Mouse (Mus musculus) stomach, embryonic 15.5 days (tissue): ENCODE data around the gene Rdh12. TPM values are rescaled to one million over a fixed set of nuclear protein-coding genes. Genes with fewer than 3 reads are reported as not detected.
"Not testable (repeated sequence)": the region's sequence is repeated elsewhere in the genome, so short reads cannot be mapped to it uniquely, and the experiment has no call there.

Experiments
- ATAC-seq: fragments of 200-750 bp; cut with Nextera tagmentation; 2 replicates; pipeline ENCODE4 v1.8.0; 2017; ENCODE audit warnings: low read depth, moderate number of reproducible peaks, moderate TSS enrichment; ENCODE audit not compliant: insufficient read depth, low FRiP score
- H3K27ac ChIP-seq: fragments of 300-500 bp; sonication (generic); 2 replicates; pipeline ENCODE4 v1.5.1; 2015; ENCODE audit warnings: mild to moderate bottlenecking, inconsistent platforms
- H3K27me3 ChIP-seq: fragments of 300-500 bp; sonication (generic); replicated peaks from 2 replicates; pipeline ENCODE4 v1.6.1; 2015; ENCODE audit warnings: inconsistent platforms
- H3K36me3 ChIP-seq: fragments of 300-500 bp; sonication (generic); 2 replicates; pipeline ENCODE4 v1.6.1; 2015; ENCODE audit warnings: inconsistent platforms
- H3K4me1 ChIP-seq: fragments of 300-500 bp; sonication (generic); 2 replicates; pipeline ENCODE4 v1.6.1; 2015; ENCODE audit warnings: inconsistent platforms
- H3K4me2 ChIP-seq: fragments of 300-500 bp; sonication (generic); 2 replicates; pipeline ENCODE4 v1.6.1; 2015; ENCODE audit warnings: mild to moderate bottlenecking, inconsistent platforms
- H3K4me3 ChIP-seq: fragments of 300-500 bp; sonication (generic); replicated peaks from 2 replicates; pipeline ENCODE4 v1.5.1; 2015; ENCODE audit warnings: inconsistent platforms
- H3K9ac ChIP-seq: fragments of 300-500 bp; sonication (generic); 2 replicates; pipeline ENCODE4 v1.6.1; 2015; ENCODE audit warnings: inconsistent platforms
- H3K9me3 ChIP-seq: fragments of 300-500 bp; sonication (generic); 2 replicates; pipeline ENCODE4 v1.6.1; 2016; ENCODE audit warnings: inconsistent platforms
- WGBS: fragments of 180-500 bp; shearing (Covaris S2); methylation state at CpG from one replicate; pipeline ENCODE4 v1.1.7; 2015; 5-methylcytosine and 5-hydroxymethylcytosine counted together
- polyA plus RNA-seq: library from polyadenylated mRNA; unstranded; fragments of >200 nt; fragmentation: Nextera tagmentation; extraction: Ambion mirVana; gene quantifications from 2 replicates; pipeline ENCODE4 v1.2.1, GENCODE M21; 2015

Gene Rdh12
- polyA plus RNA-seq: 10.8 and 16.4 TPM in 2 replicates

- Histone ChIP-seq H3K4me3 (peak within 1 kb of the TSS; percentile 41), H3K27ac (peak within 1 kb of the TSS; percentile 33; the same call in 1 of the 2 replicates), H3K4me1 (no peaks in the 10 kb centered on the region), H3K9ac (0 out of 2 replicates have a peak within 1 kb of the TSS, but pooled peaks have one; percentile 4), H3K4me2 (peak within 1 kb of the TSS; percentile 63), H3K27me3 (no peaks in the 10 kb centered on the region), H3K9me3 (no peaks in the 10 kb centered on the region), H3K36me3 (no peaks in the 10 kb centered on the region)
- WGBS: 3% methylated on average over 13 of the region's 13 CpGs
- ATAC-seq: no peak
These were observed at the start of gene Rdh12 for GRCm38 (mm10) chr12:79208703-79209464. Gene Rdh12 (plus strand): TSS chr12:79208914.

GRCm38 (mm10) chr12:79162876-79163275 is 45.8 kb upstream of the Rdh12 start:
- H3K4me1 ChIP-seq: no peaks in the 10 kb centered on the region

GRCm38 (mm10) chr12:79169173-79169572 is 39.5 kb upstream of the Rdh12 start:
- H3K27ac ChIP-seq: no peak overlapping the region
- no peak overlapping the region for H3K4me2 ChIP-seq

More at GRCm38 (mm10) chr12:79162876-79163275, 45.8 kb upstream of the Rdh12 start:
- Histone ChIP-seq H3K36me3 (peaks cover 29% of the 10 kb centered on the region; the same call in 1 of the 2 replicates), H3K9me3 (no peaks in the 10 kb centered on the region), H3K27ac (no peak overlapping the region), H3K4me2 (no peak overlapping the region), H3K27me3 (no peaks in the 10 kb centered on the region), H3K4me3 (no peak overlapping the region), H3K9ac (no peak overlapping the region)
- no peak for ATAC-seq
- WGBS: 90% methylated on average over 3 of the region's 3 CpGs

GRCm38 (mm10) chr12:79170421-79170820 is 38.3 kb upstream of the Rdh12 start:
- Histone ChIP-seq H3K9ac (no peak overlapping the region), H3K9me3 (no peaks in the 10 kb centered on the region), H3K4me1 (peaks cover 2% of the 10 kb centered on the region; the same call in 1 of the 2 replicates), H3K36me3 (peaks cover under 1% of the 10 kb centered on the region; the same call in 1 of the 2 replicates), H3K4me3 (no peak overlapping the region), H3K4me2 (no peak overlapping the region), H3K27me3 (no peaks in the 10 kb centered on the region), H3K27ac (no peak overlapping the region)
- no peak for ATAC-seq
- 73% methylated on average over 3 of the region's 3 CpGs for WGBS

More at GRCm38 (mm10) chr12:79169173-79169572, 39.5 kb upstream of the Rdh12 start:
- no peak for ATAC-seq
- H3K4me1 ChIP-seq: peaks cover 2% of the 10 kb centered on the region; the same call in 1 of the 2 replicates
- H3K9ac ChIP-seq: no peak overlapping the region
- no peaks in the 10 kb centered on the region for H3K9me3 ChIP-seq
- H3K36me3 ChIP-seq: 0 out of 2 replicates have a peak, but pooled peaks cover 4% of the 10 kb centered on the region
- no peaks in the 10 kb centered on the region for H3K27me3 ChIP-seq
- H3K4me3 ChIP-seq: no peak overlapping the region

- Histone ChIP-seq H3K4me3 (peak overlapping the region; percentile 81), H3K27ac (peak overlapping the region; percentile 93), H3K9ac (peak overlapping the region; percentile 70), H3K4me1 (peaks cover 2% of the 10 kb centered on the region; the same call in 1 of the 2 replicates), H3K36me3 (peaks cover 8% of the 10 kb centered on the region; the same call in 1 of the 2 replicates), H3K9me3 (no peaks in the 10 kb centered on the region), H3K27me3 (no peaks in the 10 kb centered on the region), H3K4me2 (peak overlapping the region; percentile 62)
- ATAC-seq: no peak
- WGBS: 25% methylated on average over 12 of the region's 12 CpGs
These were observed 37.3 kb upstream of the Rdh12 start for GRCm38 (mm10) chr12:79171269-79171995.

- Histone ChIP-seq H3K9me3 (no peaks in the 10 kb centered on the region), H3K27me3 (no peaks in the 10 kb centered on the region), H3K9ac (peak within 1 kb of the TSS; percentile 70), H3K36me3 (peaks cover 8% of the 10 kb centered on the region; the same call in 1 of the 2 replicates), H3K4me2 (peak within 1 kb of the TSS; percentile 62), H3K4me1 (peaks cover 2% of the 10 kb centered on the region; the same call in 1 of the 2 replicates), H3K27ac (peak within 1 kb of the TSS; percentile 93), H3K4me3 (peak within 1 kb of the TSS; percentile 81)
- under 1% methylated on average over 72 of the region's 73 CpGs for WGBS
- peak; percentile 96 for ATAC-seq
These were observed 36.4 kb upstream of the Rdh12 start, which contains the start of gene Vti1b for GRCm38 (mm10) chr12:79172019-79172941. Gene Vti1b (minus strand): TSS chr12:79172667.

- no peaks in the 10 kb centered on the region for H3K27me3 ChIP-seq
- 74% methylated on average over 5 of the region's 5 CpGs for WGBS
These were observed 35.0 kb upstream of the Rdh12 start for GRCm38 (mm10) chr12:79173721-79174120.

GRCm38 (mm10) chr12:79175998-79176397 is 32.7 kb upstream of the Rdh12 start:
- no peaks in the 10 kb centered on the region for H3K9me3 ChIP-seq
- H3K4me1 ChIP-seq: no peaks in the 10 kb centered on the region
- no peak overlapping the region for H3K9ac ChIP-seq
- H3K4me2 ChIP-seq: no peak overlapping the region
- peaks cover 8% of the 10 kb centered on the region; the same call in 1 of the 2 replicates for H3K36me3 ChIP-seq
- no peak overlapping the region for H3K27ac ChIP-seq
- H3K4me3 ChIP-seq: no peak overlapping the region
- no peak for ATAC-seq
- WGBS: 91% methylated on average over 5 of the region's 5 CpGs
- H3K27me3 ChIP-seq: no peaks in the 10 kb centered on the region

More at GRCm38 (mm10) chr12:79173721-79174120, 35.0 kb upstream of the Rdh12 start:
- Histone ChIP-seq H3K9me3 (no peaks in the 10 kb centered on the region), H3K9ac (no peak overlapping the region), H3K4me1 (peaks cover 2% of the 10 kb centered on the region; the same call in 1 of the 2 replicates), H3K4me2 (no peak overlapping the region), H3K36me3 (peaks cover 8% of the 10 kb centered on the region; the same call in 1 of the 2 replicates), H3K4me3 (no peak overlapping the region), H3K27ac (no peak overlapping the region)
- no peak for ATAC-seq

- H3K27ac ChIP-seq, H3K27me3 ChIP-seq, H3K9me3 ChIP-seq, H3K4me1 ChIP-seq, ATAC-seq, H3K4me3 ChIP-seq, H3K4me2 ChIP-seq, H3K9ac ChIP-seq: not testable (repeated sequence)
- H3K36me3 ChIP-seq: peaks cover 36% of the 10 kb centered on the region
- WGBS: 83% methylated on average over 5 of the region's 6 CpGs
These were observed 23.6 kb upstream of the Rdh12 start for GRCm38 (mm10) chr12:79185160-79185559.

GRCm38 (mm10) chr12:79190931-79191673 is 17.6 kb upstream of the Rdh12 start:
- no peaks in the 10 kb centered on the region for H3K4me1 ChIP-seq
- peak overlapping the region; percentile 57 for H3K4me3 ChIP-seq
- no peaks in the 10 kb centered on the region for H3K9me3 ChIP-seq
- no peaks in the 10 kb centered on the region for H3K27me3 ChIP-seq
- ATAC-seq: peak; percentile 95
- peak overlapping the region; percentile 48 for H3K27ac ChIP-seq
- H3K4me2 ChIP-seq: peak overlapping the region; percentile 68
- WGBS: under 1% methylated on average over 18 of the region's 18 CpGs
- peaks cover 12% of the 10 kb centered on the region; the same call in 1 of the 2 replicates for H3K36me3 ChIP-seq
- peak overlapping the region; percentile 35; the same call in 1 of the 2 replicates for H3K9ac ChIP-seq
